Mouse (Mus musculus) liver, postnatal 0 days (tissue): ENCODE measurements around the gene Cacna1f.

Experiments
- CTCF ChIP-seq: sonication (generic); IDR thresholded peaks from 2 replicates; pipeline ENCODE4 v1.5.1; 2016; ENCODE audit warnings: antibody characterized with exemption, low read depth
- EP300 ChIP-seq: IDR thresholded peaks from 2 replicates; pipeline ENCODE4 v1.6.1; 2016; ENCODE audit warnings: antibody characterized with exemption, low read depth, mild to moderate bottlenecking

GRCm38 (mm10) chrX:7658031-7658784, 51.3 kb downstream of the Cacna1f start:
- no peak for TF ChIP-seq CTCF
- no peak for TF ChIP-seq EP300
